Mouse (Mus musculus) liver (tissue): ENCODE results near the gene Samt2.
"Not testable (repeated sequence)": the region's sequence is repeated elsewhere in the genome, so short reads cannot be mapped to it uniquely, and the experiment has no call there.

Experiments
- DNase-seq: peaks from one replicate; pipeline ENCODE4 v3.0.0-alpha.2; 2020; ENCODE audit warnings: mixed read lengths

Samt2 gene

DNA sequence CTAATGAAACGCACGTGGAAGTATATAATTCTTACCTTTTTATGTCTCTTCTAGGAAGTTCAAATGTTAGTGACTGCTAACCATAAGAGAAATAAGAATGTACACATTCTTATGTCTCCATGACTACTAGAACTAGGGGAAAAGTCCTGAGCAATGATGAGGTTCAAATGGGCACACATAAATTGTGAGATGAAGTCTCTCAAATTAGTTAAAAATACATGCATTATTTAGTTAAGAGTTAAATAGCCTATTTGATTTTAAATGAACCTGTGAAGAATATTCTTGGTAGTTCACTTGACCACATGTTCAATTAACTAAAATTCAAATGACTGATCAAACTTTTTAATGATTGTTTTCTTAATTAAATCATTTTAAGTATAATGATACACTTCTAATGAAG, at the start of gene Samt2:
TSS of gene Samt2 (minus strand) at position 101 of the 400 bp plus-strand sequence.
- not testable (repeated sequence) for DNase-seq
